Mouse (Mus musculus): Measurements from ENCODE around the gene Comp. TPM values are rescaled to one million over a fixed set of nuclear protein-coding genes. Genes with fewer than 3 reads are reported as not detected.

The Comp gene
- total RNA-seq, 2 experiments from 2014 or later, result 0.43 TPM; not detected in 1

GRCm38 (mm10) chr8:70419879-70420643, 46.7 kb downstream of the Comp start:
- no peak for ATAC-seq (replicated peaks; ENCODE audit: low FRiP score, poor library complexity, severe bottlenecking)

GRCm38 (mm10) chr8:70421349-70422104, 48.2 kb downstream of the Comp start:
- ATAC-seq (replicated peaks; ENCODE audit: low FRiP score, poor library complexity, severe bottlenecking), result peak; percentile 18; the same call in 1 of the 2 replicates

- 0 out of 2 replicates have a peak, but pooled peaks have one; percentile 23 for ATAC-seq (replicated peaks; ENCODE audit: low FRiP score, poor library complexity, severe bottlenecking)
Observed at GRCm38 (mm10) chr8:70422722-70423121, 49.4 kb downstream of the Comp start.

- no peak for ATAC-seq (replicated peaks; ENCODE audit: low FRiP score, poor library complexity, severe bottlenecking)
Observed at GRCm38 (mm10) chr8:70426300-70426907, 53.0 kb downstream of the Comp start.

GRCm38 (mm10) chr8:70431213-70431612, 57.9 kb downstream of the Comp start:
- ATAC-seq (replicated peaks; ENCODE audit: low FRiP score, poor library complexity, severe bottlenecking), result no peak

Other genes starting within 250 kb of the Comp start
- gene Nr2c2ap, start 242.2 kb upstream of the Comp start, total RNA-seq (2015; ENCODE audit: low replicate concordance), result 4.8 and 5.4 TPM in 2 replicates
- gene Nr2c2ap, start 242.2 kb upstream of the Comp start, total RNA-seq (2017; ENCODE audit: low replicate concordance), result 1.4 and 1.5 TPM in 2 replicates
- 8.1 and 16.3 TPM in 2 replicates for gene Rfxank, start 234.4 kb upstream of the Comp start, total RNA-seq (2015; ENCODE audit: low replicate concordance)
- 9.7 and 10.2 TPM in 2 replicates for gene Rfxank, start 234.4 kb upstream of the Comp start, total RNA-seq (2017; ENCODE audit: low replicate concordance)
- 2.1 and 16.7 TPM in 2 replicates for gene Borcs8, start 234.1 kb upstream of the Comp start, total RNA-seq (2015; ENCODE audit: low replicate concordance)
- gene Borcs8, start 234.1 kb upstream of the Comp start, total RNA-seq (2017; ENCODE audit: low replicate concordance), result 15.5 and 30.7 TPM in 2 replicates
- gene Mef2b, start 233.8 kb upstream of the Comp start, total RNA-seq (2015; ENCODE audit: low replicate concordance), result not detected in 2 replicates
- not detected in 2 replicates for gene Mef2b, start 233.8 kb upstream of the Comp start, total RNA-seq (2017; ENCODE audit: low replicate concordance)
- 4.0 and 8.1 TPM in 2 replicates for gene Tmem161a, start 201.2 kb upstream of the Comp start, total RNA-seq (2015; ENCODE audit: low replicate concordance)
- 4.5 and 4.9 TPM in 2 replicates for gene Tmem161a, start 201.2 kb upstream of the Comp start, total RNA-seq (2017; ENCODE audit: low replicate concordance)
- gene Slc25a42, start 161.3 kb upstream of the Comp start, total RNA-seq (2015; ENCODE audit: low replicate concordance), result 13.8 and 20.6 TPM in 2 replicates
- 16.2 and 23.8 TPM in 2 replicates for gene Slc25a42, start 161.3 kb upstream of the Comp start, total RNA-seq (2017; ENCODE audit: low replicate concordance)
- 24.4 and 33.9 TPM in 2 replicates for gene Sugp2, start 139.3 kb upstream of the Comp start, total RNA-seq (2015; ENCODE audit: low replicate concordance)
- 22.7 and 28.9 TPM in 2 replicates for gene Sugp2, start 139.3 kb upstream of the Comp start, total RNA-seq (2017; ENCODE audit: low replicate concordance)
- gene Armc6, start 139.1 kb upstream of the Comp start, total RNA-seq (2015; ENCODE audit: low replicate concordance), result 4.6 TPM in 1 of 2 replicates, not detected in the other
- gene Armc6, start 139.1 kb upstream of the Comp start, total RNA-seq (2017; ENCODE audit: low replicate concordance), result 4.0 and 6.1 TPM in 2 replicates
- gene Homer3, start 90.7 kb upstream of the Comp start, total RNA-seq (2015; ENCODE audit: low replicate concordance), result 0.63 and 1.3 TPM in 2 replicates
- gene Homer3, start 90.7 kb upstream of the Comp start, total RNA-seq (2017; ENCODE audit: low replicate concordance), result 0.68 and 2.5 TPM in 2 replicates
- gene Ddx49, start 71.1 kb upstream of the Comp start, total RNA-seq (2015; ENCODE audit: low replicate concordance), result 15.0 TPM in 2 replicates
- gene Ddx49, start 71.1 kb upstream of the Comp start, total RNA-seq (2017; ENCODE audit: low replicate concordance), result 23.3 and 40.0 TPM in 2 replicates
- gene Cope, start 71.0 kb upstream of the Comp start, total RNA-seq (2015; ENCODE audit: low replicate concordance), result 52.7 and 89.2 TPM in 2 replicates
- gene Cope, start 71.0 kb upstream of the Comp start, total RNA-seq (2017; ENCODE audit: low replicate concordance), result 36.9 and 53.7 TPM in 2 replicates
- not detected in 2 replicates for gene Cers1, start 57.8 kb upstream of the Comp start, total RNA-seq (2015; ENCODE audit: low replicate concordance)
- gene Cers1, start 57.8 kb upstream of the Comp start, total RNA-seq (2017; ENCODE audit: low replicate concordance), result 0.43 TPM in 1 of 2 replicates, not detected in the other
- gene Gdf1, start 43.7 kb upstream of the Comp start, total RNA-seq (2015; ENCODE audit: low replicate concordance), result not detected in 2 replicates
- gene Gdf1, start 43.7 kb upstream of the Comp start, total RNA-seq (2017; ENCODE audit: low replicate concordance), result not detected in 2 replicates
- gene Upf1, start 20.3 kb upstream of the Comp start, total RNA-seq (2015; ENCODE audit: low replicate concordance), result 7.1 and 9.2 TPM in 2 replicates
- 20.9 and 21.5 TPM in 2 replicates for gene Upf1, start 20.3 kb upstream of the Comp start, total RNA-seq (2017; ENCODE audit: low replicate concordance)
- 4.2 and 4.4 TPM in 2 replicates for gene Crtc1, start 66.0 kb downstream of the Comp start, total RNA-seq (2015; ENCODE audit: low replicate concordance)
- gene Crtc1, start 66.0 kb downstream of the Comp start, total RNA-seq (2017; ENCODE audit: low replicate concordance), result 1.7 and 2.0 TPM in 2 replicates
- 0.38 and 1.7 TPM in 2 replicates for gene Klhl26, start 103.4 kb downstream of the Comp start, total RNA-seq (2015; ENCODE audit: low replicate concordance)
- 1.8 and 2.8 TPM in 2 replicates for gene Klhl26, start 103.4 kb downstream of the Comp start, total RNA-seq (2017; ENCODE audit: low replicate concordance)
- not detected in 2 replicates for gene Tmem59l, start 113.8 kb downstream of the Comp start, total RNA-seq (2015; ENCODE audit: low replicate concordance)
- not detected in 2 replicates for gene Tmem59l, start 113.8 kb downstream of the Comp start, total RNA-seq (2017; ENCODE audit: low replicate concordance)
- 3.7 TPM in 1 of 2 replicates, not detected in the other for gene Crlf1, start 119.6 kb downstream of the Comp start, total RNA-seq (2015; ENCODE audit: low replicate concordance)
- gene Crlf1, start 119.6 kb downstream of the Comp start, total RNA-seq (2017; ENCODE audit: low replicate concordance), result 2.5 TPM in 1 of 2 replicates, not detected in the other
- gene Rex1bd, start 133.2 kb downstream of the Comp start, total RNA-seq (2015; ENCODE audit: low replicate concordance), result 2.9 and 14.0 TPM in 2 replicates
- gene Rex1bd, start 133.2 kb downstream of the Comp start, total RNA-seq (2017; ENCODE audit: low replicate concordance), result 5.2 and 9.5 TPM in 2 replicates
- gene Uba52, start 137.2 kb downstream of the Comp start, total RNA-seq (2015; ENCODE audit: low replicate concordance), result 653 and 914 TPM in 2 replicates
- gene Uba52, start 137.2 kb downstream of the Comp start, total RNA-seq (2017; ENCODE audit: low replicate concordance), result 249 and 1,009 TPM in 2 replicates
- gene Fkbp8, start 154.2 kb downstream of the Comp start, total RNA-seq (2015; ENCODE audit: low replicate concordance), result 27.1 and 47.4 TPM in 2 replicates
- 53.5 and 56.9 TPM in 2 replicates for gene Fkbp8, start 154.2 kb downstream of the Comp start, total RNA-seq (2017; ENCODE audit: low replicate concordance)
- 21.7 and 45.3 TPM in 2 replicates for gene Kxd1, start 154.4 kb downstream of the Comp start, total RNA-seq (2015; ENCODE audit: low replicate concordance)
- gene Kxd1, start 154.4 kb downstream of the Comp start, total RNA-seq (2017; ENCODE audit: low replicate concordance), result 10.9 and 18.1 TPM in 2 replicates
- gene Ell, start 165.9 kb downstream of the Comp start, total RNA-seq (2015; ENCODE audit: low replicate concordance), result 2.5 and 5.2 TPM in 2 replicates
- 4.0 and 4.7 TPM in 2 replicates for gene Ell, start 165.9 kb downstream of the Comp start, total RNA-seq (2017; ENCODE audit: low replicate concordance)
- gene Isyna1, start 220.8 kb downstream of the Comp start, total RNA-seq (2015; ENCODE audit: low replicate concordance), result 3.8 and 6.1 TPM in 2 replicates
- gene Isyna1, start 220.8 kb downstream of the Comp start, total RNA-seq (2017; ENCODE audit: low replicate concordance), result 1.4 and 7.7 TPM in 2 replicates
- gene Ssbp4, start 235.3 kb downstream of the Comp start, total RNA-seq (2015; ENCODE audit: low replicate concordance), result 6.3 and 10.9 TPM in 2 replicates
- gene Ssbp4, start 235.3 kb downstream of the Comp start, total RNA-seq (2017; ENCODE audit: low replicate concordance), result 6.3 and 13.8 TPM in 2 replicates
- 5.4 and 9.0 TPM in 2 replicates for gene Lrrc25, start 242.6 kb downstream of the Comp start, total RNA-seq (2015; ENCODE audit: low replicate concordance)
- gene Lrrc25, start 242.6 kb downstream of the Comp start, total RNA-seq (2017; ENCODE audit: low replicate concordance), result 0.98 and 2.3 TPM in 2 replicates

Data from erythroblast, adult 5-6 weeks (primary cell).